Mouse (Mus musculus): ENCODE measurements around the gene Popdc2. TPM values are rescaled to one million over a fixed set of nuclear protein-coding genes. Genes with fewer than 3 reads are reported as not detected.

The Popdc2 gene
- total RNA-seq, 2 experiments from 2014 or later, result 0.47 to 0.77 TPM

GRCm38 (mm10) chr16:38352851-38353250, 9.2 kb upstream of the Popdc2 start:
- intact Hi-C loops (cut with DNase I), result no loop called here
- DNase-seq (ENCODE audit: low spot score in 2 of 2), result no peak

- intact Hi-C loops (cut with DNase I), result no loop called here
- no peak for DNase-seq (ENCODE audit: low spot score in 2 of 2)
Measured at GRCm38 (mm10) chr16:38353642-38354041, 8.4 kb upstream of the Popdc2 start.

GRCm38 (mm10) chr16:38354185-38354913, 7.7 kb upstream of the Popdc2 start:
- DNase-seq (ENCODE audit: low spot score in 2 of 2), result no peak
- intact Hi-C loops (cut with DNase I), result no loop called here

- intact Hi-C loops (cut with DNase I), result no loop called here
- DNase-seq (ENCODE audit: low spot score in 2 of 2), result no peak
Measured at GRCm38 (mm10) chr16:38358256-38358812, 3.7 kb upstream of the Popdc2 start.

- no peak for DNase-seq (ENCODE audit: low spot score in 2 of 2)
- intact Hi-C loops (cut with DNase I), result no loop called here
Measured at GRCm38 (mm10) chr16:38359241-38359640, 2.8 kb upstream of the Popdc2 start.

- intact Hi-C loops (cut with DNase I), result no loop called here
- no peak for DNase-seq (ENCODE audit: low spot score in 2 of 2)
Measured at GRCm38 (mm10) chr16:38359857-38360256, 2.2 kb upstream of the Popdc2 start.

GRCm38 (mm10) chr16:38360317-38360716, 1.7 kb upstream of the Popdc2 start:
- intact Hi-C loops (cut with DNase I), result no loop called here
- DNase-seq (ENCODE audit: low spot score in 2 of 2), result no peak

- intact Hi-C loops (cut with DNase I), result no loop called here
- no peak for DNase-seq (ENCODE audit: low spot score in 2 of 2)
Measured at GRCm38 (mm10) chr16:38362493-38363255, 665 bp downstream of the Popdc2 start.

GRCm38 (mm10) chr16:38363256-38363595, 1.2 kb downstream of the Popdc2 start:
- intact Hi-C loops (cut with DNase I), result no loop called here
- no peak for DNase-seq (ENCODE audit: low spot score in 2 of 2)

GRCm38 (mm10) chr16:38363657-38364056, 1.6 kb downstream of the Popdc2 start:
- DNase-seq (ENCODE audit: low spot score in 2 of 2), result no peak
- intact Hi-C loops (cut with DNase I), result no loop called here

- DNase-seq (ENCODE audit: low spot score in 2 of 2), result peak; percentile 24 to 38
- intact Hi-C loops (cut with DNase I), result no loop called here
Measured at GRCm38 (mm10) chr16:38365390-38365789, 3.4 kb downstream of the Popdc2 start.

- intact Hi-C loops (cut with DNase I), result no loop called here
- DNase-seq (ENCODE audit: low spot score in 2 of 2), result peak in 1 of 2 experiments; percentile 40
Measured at GRCm38 (mm10) chr16:38366231-38366630, 4.2 kb downstream of the Popdc2 start.

GRCm38 (mm10) chr16:38368336-38368735, 6.3 kb downstream of the Popdc2 start:
- intact Hi-C loops (cut with DNase I), result no loop called here
- DNase-seq (ENCODE audit: low spot score in 2 of 2), result peak; percentile 81

- DNase-seq (ENCODE audit: low spot score in 2 of 2), result no peak
- intact Hi-C loops (cut with DNase I), result no loop called here
Measured at GRCm38 (mm10) chr16:38369000-38369399, 7.0 kb downstream of the Popdc2 start.

- DNase-seq (ENCODE audit: low spot score in 2 of 2), result no peak
- intact Hi-C loops (cut with DNase I), result no loop called here
Measured at GRCm38 (mm10) chr16:38369431-38369830, 7.4 kb downstream of the Popdc2 start.

- DNase-seq (ENCODE audit: low spot score in 2 of 2), result no peak
- intact Hi-C loops (cut with DNase I), result no loop called here
Measured at GRCm38 (mm10) chr16:38369992-38370484, 8.0 kb downstream of the Popdc2 start.

- DNase-seq (ENCODE audit: low spot score in 2 of 2), result no peak
- intact Hi-C loops (cut with DNase I), result no loop called here
Measured at GRCm38 (mm10) chr16:38370633-38371374, 8.8 kb downstream of the Popdc2 start.

- intact Hi-C loops (cut with DNase I), result no loop called here
Measured at GRCm38 (mm10) chr16:38371705-38372296, 9.8 kb downstream of the Popdc2 start.

GRCm38 (mm10) chr16:38372876-38373275, 10.9 kb downstream of the Popdc2 start:
- intact Hi-C loops (cut with DNase I), result no loop called here
- no peak for DNase-seq (ENCODE audit: low spot score in 2 of 2)

More at GRCm38 (mm10) chr16:38371705-38372296, 9.8 kb downstream of the Popdc2 start:
- DNase-seq (ENCODE audit: low spot score in 2 of 2), result no peak

- DNase-seq (ENCODE audit: low spot score in 2 of 2), result no peak
- intact Hi-C loops (cut with DNase I), result no loop called here
Measured at GRCm38 (mm10) chr16:38373439-38373838, 11.4 kb downstream of the Popdc2 start.
